Mouse (Mus musculus): Measurements from ENCODE around the gene Clca3a2.
"Not testable (repeated sequence)": the region's sequence is repeated elsewhere in the genome, so short reads cannot be mapped to it uniquely, and the experiment has no call there.

GRCm38 (mm10) chr3:144747706-144748105 is 71.6 kb downstream of the Clca3a2 start:
- not testable (repeated sequence) for TF ChIP-seq CTCF (conservative IDR thresholded peaks at IDR 0.05; ENCODE audit: insufficient read depth, insufficient read length, low read depth, low read length); POLR2A (IDR thresholded peaks at IDR 0.05; ENCODE audit: low read depth, low read length)
